Mouse (Mus musculus) midbrain, embryonic 16.5 days (tissue): ENCODE measurements around the gene Thbs3. TPM values are rescaled to one million over a fixed set of nuclear protein-coding genes. Genes with fewer than 3 reads are reported as not detected.

ENCODE experiments used
- ATAC-seq: fragments of 200-750 bp; cut with Nextera tagmentation; 2 replicates; pipeline ENCODE4 v1.8.0; 2017; ENCODE audit warnings: moderate TSS enrichment
- H3K27ac ChIP-seq: fragments of 300-500 bp; sonication (generic); 2 replicates; pipeline ENCODE4 v1.5.1; 2014; ENCODE audit warnings: mild to moderate bottlenecking, low read length, mixed read lengths
- H3K27me3 ChIP-seq: fragments of 300-500 bp; sonication (generic); 2 replicates; pipeline ENCODE4 v1.6.1; 2014; ENCODE audit warnings: low read depth, low read length, mixed read lengths; ENCODE audit not compliant: control insufficient read depth, insufficient read depth
- H3K36me3 ChIP-seq: fragments of 300-500 bp; sonication (generic); 2 replicates; pipeline ENCODE4 v1.6.1; 2014; ENCODE audit warnings: mild to moderate bottlenecking, low read length, moderate library complexity, mixed read lengths; ENCODE audit not compliant: control insufficient read depth, insufficient read depth
- H3K4me1 ChIP-seq: fragments of 300-500 bp; sonication (generic); 2 replicates; pipeline ENCODE4 v1.6.1; 2014; ENCODE audit warnings: mild to moderate bottlenecking, low read length, mixed read lengths; ENCODE audit not compliant: control insufficient read depth, insufficient read depth
- H3K4me2 ChIP-seq: fragments of 300-500 bp; sonication (generic); 2 replicates; pipeline ENCODE4 v1.6.1; 2014; ENCODE audit warnings: mild to moderate bottlenecking, low read length, mixed read lengths
- H3K4me3 ChIP-seq: fragments of 300-500 bp; sonication (generic); 2 replicates; pipeline ENCODE4 v1.5.1; 2014; ENCODE audit warnings: low read depth, mild to moderate bottlenecking, low read length, moderate library complexity, mixed read lengths
- H3K9ac ChIP-seq: fragments of 300-500 bp; sonication (generic); 2 replicates; pipeline ENCODE4 v1.6.1; 2014; ENCODE audit warnings: low read depth, low read length, mixed read lengths
- H3K9me3 ChIP-seq: fragments of 300-500 bp; sonication (generic); replicated peaks from 2 replicates; pipeline ENCODE4 v1.6.1; 2014; ENCODE audit warnings: mild to moderate bottlenecking, low read length, mixed read lengths; ENCODE audit not compliant: control insufficient read depth, poor library complexity, severe bottlenecking
- WGBS: fragments of 180-500 bp; shearing (Covaris S2); extraction: QIAGEN DNeasy Blood & Tissue Kit; methylation state at CpG from one replicate; pipeline ENCODE4 v1.1.7; 2014; 5-methylcytosine and 5-hydroxymethylcytosine counted together
- polyA plus RNA-seq: library from polyadenylated mRNA; unstranded; fragments of >200 nt; fragmentation: Nextera tagmentation; extraction: Ambion mirVana; gene quantifications from 2 replicates; pipeline ENCODE4 v1.2.1, GENCODE M21; 2015

Thbs3 gene
- polyA plus RNA-seq, 1 experiment from 2014 or later, result 52.2 TPM

DNA sequence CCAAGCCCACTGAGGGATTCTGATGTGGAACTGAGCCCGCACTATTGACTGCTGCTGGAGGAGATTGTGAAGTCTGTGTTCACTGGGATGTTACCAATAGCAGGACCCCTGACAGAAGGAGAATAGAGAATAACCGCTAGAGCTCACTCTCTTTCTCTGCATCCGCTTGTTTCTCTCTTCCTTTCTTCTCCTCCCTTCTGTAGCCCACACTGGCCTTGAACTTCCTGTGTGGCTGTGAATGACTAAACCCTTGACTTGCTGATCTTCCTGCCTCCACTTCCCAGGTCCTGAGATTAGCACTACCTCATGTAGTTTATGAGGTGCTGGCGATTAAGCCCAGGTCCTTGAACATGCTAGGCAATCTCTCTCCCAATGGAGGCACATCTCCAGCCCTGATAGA is 32.5 kb downstream of the Thbs3 start:
- Histone ChIP-seq H3K27me3 (no peaks in the 10 kb centered on the region), H3K9me3 (no peaks in the 10 kb centered on the region), H3K4me1 (peaks cover 30% of the 10 kb centered on the region), H3K4me3 (no peak overlapping the region; the same call in 1 of the 2 replicates), H3K27ac (no peak overlapping the region), H3K36me3 (peaks cover 2% of the 10 kb centered on the region; the same call in 1 of the 2 replicates), H3K9ac (no peak overlapping the region), H3K4me2 (peak overlapping the region; percentile 86)
- WGBS, result 91% methylated on average over 4 of the region's 4 CpGs
- ATAC-seq, result no peak

DNA sequence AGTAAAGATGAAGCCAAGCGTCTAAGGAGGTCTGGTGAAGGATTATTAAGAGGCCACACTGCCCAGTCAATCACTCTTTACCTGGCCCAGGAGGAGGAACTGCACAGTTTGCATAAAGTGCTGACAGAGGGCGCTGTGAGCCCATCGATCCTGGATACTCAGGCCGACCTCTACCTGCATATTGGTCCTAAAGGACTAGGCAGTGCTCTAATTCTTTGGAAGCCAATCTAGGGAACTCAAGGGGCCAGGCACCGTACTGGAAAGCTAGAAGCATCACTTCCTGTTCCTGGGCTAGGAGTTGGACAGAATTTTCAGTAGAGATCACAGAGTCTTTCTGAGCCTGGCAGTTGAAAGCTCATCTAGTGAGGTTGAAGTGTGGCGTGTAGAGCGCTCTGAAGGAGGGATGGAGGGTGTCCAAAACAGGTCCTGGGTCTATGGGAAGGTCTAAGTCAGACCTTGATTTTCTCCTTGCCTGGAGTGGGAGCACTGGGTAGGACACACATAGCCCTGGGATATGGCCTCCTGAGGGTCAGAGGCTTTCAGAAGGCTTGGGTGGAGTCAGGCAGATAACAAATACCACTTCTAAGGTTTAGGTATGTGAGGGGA is 35.6 kb downstream of the Thbs3 start:
- Histone ChIP-seq H3K4me1 (peaks cover 12% of the 10 kb centered on the region), H3K4me2 (no peak overlapping the region), H3K9ac (no peak overlapping the region), H3K9me3 (no peaks in the 10 kb centered on the region), H3K27me3 (no peaks in the 10 kb centered on the region), H3K4me3 (no peak overlapping the region), H3K27ac (no peak overlapping the region), H3K36me3 (peaks cover 2% of the 10 kb centered on the region; the same call in 1 of the 2 replicates)
- whole genome bisulfite sequencing, result 23% methylated on average over 7 of the region's 7 CpGs
- no peak for ATAC-seq

DNA sequence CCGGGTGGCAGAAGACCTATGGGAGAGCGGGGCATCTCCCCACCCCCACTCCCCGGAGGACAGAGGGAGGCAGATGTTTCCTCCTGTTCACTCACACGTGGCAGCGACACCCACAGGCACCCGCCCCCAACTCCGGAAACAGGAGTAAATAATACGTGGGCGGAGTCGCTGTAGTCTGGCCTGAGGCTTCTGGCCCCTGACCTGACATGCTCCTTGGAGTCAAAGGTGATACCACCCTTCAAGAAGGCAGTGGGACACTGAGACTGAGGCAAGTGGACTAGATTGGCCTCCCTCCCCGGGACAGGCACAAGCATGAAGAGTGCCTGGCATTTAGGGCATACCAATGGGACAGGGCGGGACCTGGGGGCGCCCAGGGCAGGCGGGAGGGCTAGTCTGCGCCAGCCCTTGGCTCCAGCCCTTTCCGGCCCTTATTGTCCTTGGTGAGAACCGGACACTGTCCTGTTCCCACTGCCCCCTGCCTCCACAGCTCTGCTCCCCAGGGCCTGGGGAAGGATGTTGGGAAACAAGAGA is 36.5 kb downstream of the Thbs3 start:
- H3K36me3 ChIP-seq, result peaks cover 2% of the 10 kb centered on the region; the same call in 1 of the 2 replicates
- no peaks in the 10 kb centered on the region for H3K9me3 ChIP-seq

DNA sequence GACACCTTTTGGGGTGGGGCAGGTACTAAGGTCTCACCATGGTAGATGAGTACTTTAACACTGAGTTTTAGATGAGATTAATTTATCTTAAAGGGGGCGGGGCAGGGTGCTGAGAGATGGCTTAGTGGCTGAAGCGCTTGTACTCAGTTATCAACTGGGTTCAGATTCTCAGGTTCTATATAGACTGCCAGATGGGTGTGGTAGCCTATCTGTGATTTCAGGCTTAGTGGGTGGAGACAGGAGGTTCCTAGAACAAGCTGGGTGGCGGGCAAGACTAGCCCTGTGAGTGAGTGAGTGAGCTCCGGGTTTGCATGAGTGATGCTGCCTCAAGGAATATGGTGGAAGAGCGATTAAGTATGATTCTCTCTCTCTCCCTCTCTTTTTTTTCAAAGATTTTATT is 40.0 kb downstream of the Thbs3 start:
- no peak overlapping the region for H3K4me2 ChIP-seq
- ATAC-seq, result no peak
- no peak overlapping the region for H3K27ac ChIP-seq
- H3K9ac ChIP-seq, result no peak overlapping the region
- peaks cover 2% of the 10 kb centered on the region; the same call in 1 of the 2 replicates for H3K4me1 ChIP-seq
- H3K27me3 ChIP-seq, result no peaks in the 10 kb centered on the region
- no peaks in the 10 kb centered on the region for H3K9me3 ChIP-seq
- WGBS, result 90% methylated on average over 5 of the region's 5 CpGs
- no peaks in the 10 kb centered on the region for H3K36me3 ChIP-seq
- no peak overlapping the region for H3K4me3 ChIP-seq

More for the DNA sequence above, 36.5 kb downstream of the Thbs3 start:
- H3K9ac ChIP-seq, result no peak overlapping the region
- H3K4me3 ChIP-seq, result no peak overlapping the region
- H3K4me2 ChIP-seq, result peak overlapping the region; percentile 4; the same call in 1 of the 2 replicates
- H3K27me3 ChIP-seq, result no peaks in the 10 kb centered on the region
- 6% methylated on average over 17 of the region's 17 CpGs for WGBS
- H3K4me1 ChIP-seq, result peaks cover 12% of the 10 kb centered on the region
- ATAC-seq, result no peak
- no peak overlapping the region for H3K27ac ChIP-seq

DNA sequence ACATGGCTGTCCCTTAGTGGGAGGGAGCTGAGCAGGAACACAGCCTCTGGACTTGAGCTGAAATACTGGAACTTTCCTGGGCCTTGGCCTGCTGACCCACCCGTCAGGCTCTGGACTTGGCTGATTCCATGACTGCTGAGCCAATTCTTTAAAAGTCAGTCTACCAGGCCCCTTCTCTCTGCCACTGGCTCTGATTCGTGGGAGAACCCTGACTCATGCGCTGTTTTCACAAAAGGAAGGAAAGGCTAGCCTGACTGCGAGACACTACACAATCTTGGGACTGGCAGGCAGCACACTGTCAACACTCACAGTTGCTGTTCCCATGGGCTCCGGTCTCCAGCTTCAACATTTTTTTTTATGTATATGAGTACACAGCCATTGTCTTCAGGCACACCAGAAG is 41.2 kb downstream of the Thbs3 start:
- H3K9me3 ChIP-seq, result no peaks in the 10 kb centered on the region
- peaks cover 2% of the 10 kb centered on the region; the same call in 1 of the 2 replicates for H3K4me1 ChIP-seq
- H3K4me2 ChIP-seq, result no peak overlapping the region
- H3K4me3 ChIP-seq, result no peak overlapping the region
- no peak overlapping the region for H3K9ac ChIP-seq
- H3K27me3 ChIP-seq, result no peaks in the 10 kb centered on the region
- WGBS, result 83% methylated on average over 5 of the region's 5 CpGs
- H3K27ac ChIP-seq, result no peak overlapping the region
- ATAC-seq, result no peak
- H3K36me3 ChIP-seq, result no peaks in the 10 kb centered on the region

DNA sequence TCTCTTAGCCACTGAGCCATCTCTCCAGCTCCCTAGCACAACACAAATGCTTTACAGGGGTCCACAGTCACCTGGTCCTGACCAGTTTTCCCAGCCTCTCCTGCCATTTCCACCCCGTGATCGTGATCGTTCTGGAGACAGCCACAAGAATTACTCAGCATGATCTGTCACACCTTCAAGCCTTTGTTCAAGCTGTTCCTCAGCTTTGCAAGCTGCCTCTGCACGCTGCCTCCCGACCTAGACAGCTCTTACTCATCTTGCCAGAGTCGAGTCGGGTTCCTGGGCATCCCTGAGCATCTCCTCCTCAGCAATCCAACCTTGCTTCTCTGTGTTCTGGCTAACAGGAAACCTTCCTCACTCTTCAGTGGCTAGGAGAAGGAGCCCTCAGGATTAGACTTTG is 44.1 kb downstream of the Thbs3 start, which contains the start of gene Dpm3:
Gene Dpm3, plus strand, starts transcription at position 283 of the 400 bp plus-strand sequence.
- Histone ChIP-seq H3K27ac (no peak within 1 kb of the TSS), H3K27me3 (no peaks in the 10 kb centered on the region), H3K4me3 (no peak within 1 kb of the TSS), H3K36me3 (no peaks in the 10 kb centered on the region), H3K9me3 (no peaks in the 10 kb centered on the region), H3K4me1 (no peaks in the 10 kb centered on the region), H3K4me2 (no peak within 1 kb of the TSS), H3K9ac (no peak within 1 kb of the TSS)
- 49% methylated on average over 7 of the region's 7 CpGs for WGBS
- ATAC-seq, result no peak

DNA sequence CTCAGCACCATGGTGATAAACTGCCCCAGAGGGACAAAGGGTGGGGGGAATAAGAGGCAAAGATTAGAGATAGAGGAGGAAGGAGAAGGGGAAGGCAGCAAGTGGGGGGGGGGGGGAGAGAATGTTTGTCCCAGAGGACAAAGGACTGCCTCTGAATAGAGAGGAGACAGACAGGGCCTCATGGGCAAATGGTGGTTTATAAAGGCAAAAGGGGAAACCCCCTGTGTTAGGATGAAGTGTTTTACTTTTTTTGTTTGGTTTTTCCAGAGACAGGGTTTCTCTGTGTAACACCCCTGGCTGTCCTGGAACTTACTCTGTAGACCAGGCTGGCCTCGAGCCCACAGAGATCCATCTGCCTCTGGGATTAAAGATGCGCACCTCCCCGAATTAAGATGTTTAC is 45.2 kb downstream of the Thbs3 start:
- Histone ChIP-seq H3K27me3 (no peaks in the 10 kb centered on the region), H3K36me3 (no peaks in the 10 kb centered on the region), H3K9ac (no peak overlapping the region), H3K4me1 (no peaks in the 10 kb centered on the region), H3K27ac (no peak overlapping the region), H3K9me3 (no peaks in the 10 kb centered on the region), H3K4me3 (no peak overlapping the region), H3K4me2 (no peak overlapping the region)
- WGBS, result 59% methylated on average over 3 of the region's 3 CpGs
- ATAC-seq, result no peak

DNA sequence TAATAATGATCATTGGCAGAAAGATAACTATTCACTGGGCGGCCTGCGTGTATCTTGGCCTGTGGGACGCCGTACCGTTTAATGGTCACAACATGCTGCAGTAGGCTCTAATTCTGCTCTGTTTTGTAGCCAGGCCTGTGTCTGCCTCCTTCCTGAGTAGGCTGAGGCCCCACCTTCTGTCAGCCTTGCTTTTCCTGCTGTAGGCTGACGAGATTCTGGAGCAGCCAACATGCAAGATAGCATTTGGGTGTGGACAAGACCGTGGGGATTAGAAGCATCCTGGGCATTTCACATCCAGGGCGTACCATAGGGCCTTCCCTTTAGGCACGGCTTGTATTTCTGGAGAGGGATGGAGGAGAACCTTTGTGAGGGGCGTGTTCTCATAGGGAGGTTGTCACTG is 47.4 kb downstream of the Thbs3 start:
- no peak for ATAC-seq
- peaks cover 11% of the 10 kb centered on the region for H3K4me1 ChIP-seq
- H3K27ac ChIP-seq, result no peak overlapping the region
- no peaks in the 10 kb centered on the region for H3K36me3 ChIP-seq
- 76% methylated on average over 10 of the region's 10 CpGs for WGBS
- H3K9me3 ChIP-seq, result no peaks in the 10 kb centered on the region
- H3K4me3 ChIP-seq, result no peak overlapping the region
- no peak overlapping the region for H3K4me2 ChIP-seq
- no peak overlapping the region for H3K9ac ChIP-seq
- H3K27me3 ChIP-seq, result no peaks in the 10 kb centered on the region

DNA sequence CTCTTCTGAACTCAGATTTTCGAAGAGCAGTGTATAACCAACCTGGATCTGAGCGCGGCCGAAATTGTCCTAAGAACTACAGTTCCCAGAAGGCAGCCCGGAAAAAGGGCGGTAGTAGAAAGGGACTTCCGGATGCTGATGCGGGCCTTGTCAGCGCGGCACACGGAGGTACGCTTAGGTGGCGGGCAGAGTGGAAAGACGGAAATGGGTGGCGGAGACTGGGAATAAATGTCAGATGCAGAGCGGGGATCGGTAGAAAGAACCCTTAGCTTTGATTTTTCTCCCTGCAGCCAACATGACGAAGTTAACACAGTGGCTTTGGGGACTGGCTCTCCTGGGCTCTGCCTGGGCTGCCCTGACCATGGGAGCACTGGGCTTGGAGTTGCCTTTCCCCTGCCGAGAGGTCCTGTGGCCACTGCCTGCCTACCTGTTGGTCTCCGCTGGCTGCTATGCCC is 51.5 kb downstream of the Thbs3 start:
- H3K4me2 ChIP-seq, result peak overlapping the region; percentile 97
- peak overlapping the region; percentile 83 for H3K4me3 ChIP-seq
- H3K36me3 ChIP-seq, result no peaks in the 10 kb centered on the region
- peak overlapping the region; percentile 86 for H3K27ac ChIP-seq
- ATAC-seq, result peak; percentile 87
- H3K4me1 ChIP-seq, result peaks cover 35% of the 10 kb centered on the region
- H3K9me3 ChIP-seq, result no peaks in the 10 kb centered on the region
- WGBS, result under 1% methylated on average over 20 of the region's 20 CpGs
- no peaks in the 10 kb centered on the region for H3K27me3 ChIP-seq
- peak overlapping the region; percentile 92 for H3K9ac ChIP-seq
